Mouse (Mus musculus) cerebellum, adult (tissue): ENCODE data around the gene Olfr507.
"Not testable (repeated sequence)": the region's sequence is repeated elsewhere in the genome, so short reads cannot be mapped to it uniquely, and the experiment has no call there.

Experiments
- ATAC-seq: cut with Nextera tagmentation; 2 replicates; pipeline ENCODE4 v1.9.2; 2017; ENCODE audit warnings: mild to moderate bottlenecking, moderate library complexity, mixed read lengths; ENCODE audit not compliant: insufficient number of reproducible peaks, low FRiP score, low TSS enrichment

Gene Olfr507

GRCm38 (mm10) chr7:108621514-108621913, at the start of gene Olfr507:
Gene Olfr507 (plus strand): TSS chr7:108621814.
- no peak for ATAC-seq

GRCm38 (mm10) chr7:108589797-108590196, 31.8 kb upstream of the Olfr507 start:
- no peak for ATAC-seq

- not testable (repeated sequence) for ATAC-seq
Measured at GRCm38 (mm10) chr7:108601916-108602315, 19.7 kb upstream of the Olfr507 start.

- no peak for ATAC-seq
Measured at GRCm38 (mm10) chr7:108610487-108610886, 11.1 kb upstream of the Olfr507 start, which contains the start of gene Olfr506. Gene Olfr506 (plus strand): TSS chr7:108610787.

GRCm38 (mm10) chr7:108614110-108614509, 7.5 kb upstream of the Olfr507 start:
- ATAC-seq, result no peak

GRCm38 (mm10) chr7:108616781-108617180, 4.8 kb upstream of the Olfr507 start:
- ATAC-seq, result not testable (repeated sequence)

GRCm38 (mm10) chr7:108629694-108630093, 8.1 kb downstream of the Olfr507 start, which contains the start of gene Olfr508:
Gene Olfr508 (plus strand): TSS chr7:108629994.
- ATAC-seq, result no peak

GRCm38 (mm10) chr7:108651806-108652205, 30.2 kb downstream of the Olfr507 start, which contains the start of gene Olfr509:
Gene Olfr509 (minus strand): TSS chr7:108651906.
- no peak for ATAC-seq

GRCm38 (mm10) chr7:108662419-108662818, 40.8 kb downstream of the Olfr507 start:
- no peak for ATAC-seq

GRCm38 (mm10) chr7:108666118-108666517, 44.5 kb downstream of the Olfr507 start, which contains the start of gene Olfr510:
Gene Olfr510 (plus strand): TSS chr7:108666418.
- no peak for ATAC-seq

GRCm38 (mm10) chr7:108671058-108671457, 49.4 kb downstream of the Olfr507 start:
- ATAC-seq, result no peak
